Mouse (Mus musculus) megakaryocyte, embryonic 14.5 days (primary cell): ENCODE data around the gene Itga1.

Experiments
- FLI1 ChIP-seq: IDR thresholded peaks from 2 replicates; pipeline ENCODE4 v1.6.1; 2012; ENCODE audit warnings: low read length, inconsistent platforms, mixed read lengths
- GATA1 ChIP-seq: IDR thresholded peaks from 3 replicates; pipeline ENCODE4 v1.6.1; 2012; ENCODE audit warnings: mixed read lengths, low read length, inconsistent platforms, borderline replicate concordance

DNA sequence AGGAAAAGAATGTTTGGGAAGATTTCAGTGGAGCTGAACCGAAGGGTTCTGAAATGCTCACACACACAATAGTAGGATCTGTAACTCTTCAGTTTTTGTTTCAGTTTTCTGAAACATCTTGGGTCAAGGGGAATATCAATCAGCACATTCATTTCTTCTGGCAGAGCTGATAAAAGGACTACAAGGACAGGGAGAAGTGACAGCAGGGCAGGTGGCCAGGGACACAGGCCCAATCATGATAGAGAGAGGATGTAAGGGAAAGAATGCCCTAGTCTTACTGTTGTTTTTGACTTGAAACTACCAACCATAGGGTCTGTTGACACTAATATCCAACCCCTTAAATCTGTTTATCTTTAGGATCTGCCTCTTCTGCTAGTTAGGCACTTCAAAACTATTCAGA lies 22.8 kb upstream of the Itga1 start:
- TF ChIP-seq FLI1 = no peak
- TF ChIP-seq GATA1 = no peak
